Mouse (Mus musculus) adrenal gland, postnatal 25 days (tissue): ENCODE measurements around the gene 4933407L21Rik. TPM values are rescaled to one million over a fixed set of nuclear protein-coding genes. Genes with fewer than 3 reads are reported as not detected.

ENCODE experiments used
- DNase-seq: peaks from one replicate; pipeline ENCODE4 v3.0.0; 2021; ENCODE audit warnings: mixed read lengths
- total RNA-seq: library from RNA; stranded (reverse); gene quantifications from 2 replicates; pipeline ENCODE4 v1.2.3, GENCODE M21; 2021

The 4933407L21Rik gene
- total RNA-seq, 1 experiment from 2014 or later, result 0.27 TPM

DNA sequence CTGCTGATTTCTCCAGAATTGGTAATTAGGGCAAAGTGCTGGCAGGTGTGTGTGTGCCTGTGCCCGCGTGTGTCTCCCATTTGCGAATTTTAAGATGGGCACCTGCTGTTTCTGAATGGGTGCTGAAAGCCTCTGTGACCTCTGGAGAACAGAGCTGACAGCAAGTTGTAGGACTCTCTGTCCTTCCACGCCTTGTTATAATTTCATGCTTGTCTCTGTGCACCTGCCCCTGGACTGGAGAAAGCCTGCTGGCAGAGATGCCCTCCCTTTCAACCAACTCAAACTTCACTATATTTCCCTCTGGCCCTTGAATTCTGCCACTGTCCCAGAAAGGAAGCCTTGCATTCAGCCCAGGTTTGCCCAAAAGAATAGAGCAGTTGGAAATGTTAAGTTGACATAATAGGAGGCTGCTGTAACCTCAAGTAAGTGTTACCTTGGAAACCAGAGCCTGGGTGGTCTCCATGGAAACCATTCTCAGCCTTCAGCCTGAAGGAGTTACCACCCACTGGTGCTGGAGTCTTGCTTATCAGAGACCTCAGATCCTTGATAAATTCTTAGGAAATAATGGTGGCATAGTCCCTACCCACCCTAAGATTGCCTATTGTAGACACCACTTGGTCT, 11.3 kb upstream of the 4933407L21Rik start:
- no peak for DNase-seq

DNA sequence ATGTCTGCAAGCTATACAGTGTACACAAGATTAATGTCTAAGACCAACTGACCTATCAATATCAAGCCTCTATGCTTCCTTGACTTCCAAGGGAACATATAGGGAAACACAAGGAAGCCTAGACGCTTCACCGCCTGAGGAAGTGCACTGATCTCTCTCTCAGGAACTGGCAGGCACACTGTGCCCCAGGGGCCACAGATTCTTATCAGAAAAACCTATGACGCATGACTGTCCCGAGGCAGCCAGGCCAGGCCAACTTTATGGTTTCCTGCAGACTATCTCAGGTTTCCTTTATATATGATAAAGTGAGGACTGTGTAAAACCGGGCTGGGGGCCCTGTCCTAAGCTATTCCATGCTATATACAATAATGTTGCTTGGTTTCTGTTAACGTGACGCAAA, 8.7 kb upstream of the 4933407L21Rik start:
- DNase-seq, result no peak

DNA sequence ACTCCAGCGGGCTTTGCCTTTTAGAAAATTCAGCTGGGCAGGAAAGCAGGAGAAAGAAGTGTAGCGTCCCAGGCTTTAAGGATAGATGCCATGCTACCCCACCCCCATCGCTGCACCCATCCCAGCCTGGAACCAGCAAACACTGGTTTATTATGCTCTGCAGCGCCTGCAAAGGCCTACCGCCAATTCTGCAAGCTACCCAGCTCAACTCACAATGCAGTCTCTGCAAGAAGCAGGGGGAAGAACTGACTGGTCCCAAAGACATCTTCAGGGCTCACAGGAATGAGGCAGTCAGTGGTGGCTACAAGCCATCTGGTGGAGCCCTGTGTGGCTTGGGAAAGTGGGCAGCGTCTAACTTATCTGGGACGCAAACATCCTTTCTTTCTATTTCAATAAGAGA, 6.6 kb upstream of the 4933407L21Rik start:
- DNase-seq, result no peak

DNA sequence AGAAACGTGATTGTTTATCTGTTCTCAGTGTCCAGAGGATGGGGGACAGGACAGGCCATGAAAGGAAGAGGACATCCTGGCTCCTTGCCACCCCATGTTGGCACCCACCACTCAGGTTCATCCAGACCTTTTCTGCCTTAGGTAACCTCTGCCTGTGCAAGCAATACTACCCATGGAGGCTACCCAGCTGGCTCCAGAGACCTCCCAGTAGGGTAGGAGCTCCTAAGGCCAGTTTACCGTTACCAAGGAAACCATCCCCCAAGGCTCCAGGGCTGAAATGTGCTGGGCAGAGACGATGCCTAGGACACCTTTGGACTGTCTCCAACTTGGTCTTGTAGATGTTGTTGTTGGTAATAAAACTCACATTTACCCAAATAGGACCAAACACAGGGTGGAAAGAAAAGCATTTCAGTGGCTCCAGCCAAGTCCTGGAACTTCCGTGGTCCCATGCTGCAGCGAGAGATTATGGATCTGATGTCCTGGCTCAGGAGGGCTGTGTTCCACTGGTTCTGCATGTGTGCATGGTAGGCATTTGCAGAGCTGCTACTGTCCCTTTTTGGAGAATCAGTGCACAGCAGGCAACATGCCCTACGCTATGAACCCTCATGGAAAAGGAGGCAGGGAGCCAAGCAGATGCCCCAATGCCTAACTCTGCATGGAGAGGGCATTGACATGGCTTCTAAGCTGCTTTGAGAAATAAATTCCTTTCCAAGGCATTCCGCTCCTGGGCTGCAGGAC, 6.0 kb upstream of the 4933407L21Rik start:
- no peak for DNase-seq

DNA sequence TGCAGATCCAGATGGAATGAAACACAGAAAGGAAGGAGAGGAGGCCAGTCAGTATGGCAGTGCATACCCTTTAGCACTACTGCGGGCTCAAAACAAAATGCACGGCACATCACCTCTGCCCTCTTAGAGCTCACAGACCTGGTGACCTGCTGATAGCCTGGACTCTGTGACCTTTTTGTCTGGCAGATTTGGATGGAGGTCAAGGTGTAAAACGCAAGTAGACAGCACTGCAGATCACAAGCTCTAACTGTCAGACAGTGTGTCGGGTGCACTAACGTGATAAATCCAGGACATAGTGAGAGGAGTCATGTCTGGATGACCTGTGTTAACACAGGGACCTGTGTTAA, 5.4 kb upstream of the 4933407L21Rik start:
- DNase-seq, result no peak

DNA sequence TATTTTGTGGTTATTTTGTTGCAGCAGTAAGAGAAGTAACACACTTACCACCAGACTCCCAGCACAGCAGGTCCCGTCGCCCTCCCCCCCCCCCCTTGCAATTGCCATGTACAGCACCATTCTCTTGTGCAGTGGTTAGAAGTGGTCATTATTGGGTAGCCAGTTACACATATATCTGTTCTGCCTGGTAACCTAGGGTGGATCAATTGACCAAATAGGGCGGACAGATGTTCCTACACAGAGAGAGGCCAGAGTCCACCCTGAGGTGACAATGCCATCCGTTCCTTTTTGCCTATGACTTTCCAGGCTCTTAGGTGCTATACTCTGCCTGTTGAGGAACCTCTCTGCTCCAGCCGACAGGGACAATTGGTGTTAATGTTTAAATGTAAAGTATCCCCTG, 3.1 kb upstream of the 4933407L21Rik start:
- no peak for DNase-seq

DNA sequence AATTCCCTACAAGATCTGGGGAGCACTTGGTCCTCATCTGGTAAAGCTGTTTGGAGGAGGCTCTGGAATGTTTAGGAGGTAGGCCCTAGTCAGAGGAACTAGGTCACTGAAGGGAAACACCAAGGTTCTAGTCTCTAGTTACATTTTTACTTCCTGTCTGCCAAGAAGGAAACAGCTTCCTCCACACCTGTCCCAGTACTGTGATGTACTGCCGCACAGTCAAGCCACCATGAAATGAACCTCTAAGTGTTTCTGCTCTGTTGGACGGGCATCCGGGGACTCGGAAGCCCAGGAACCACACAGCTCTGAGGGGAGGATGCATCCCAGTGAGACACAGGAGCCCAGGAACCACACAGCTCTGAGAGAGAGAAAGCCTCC, 394 bp downstream of the 4933407L21Rik start:
- DNase-seq, result no peak

DNA sequence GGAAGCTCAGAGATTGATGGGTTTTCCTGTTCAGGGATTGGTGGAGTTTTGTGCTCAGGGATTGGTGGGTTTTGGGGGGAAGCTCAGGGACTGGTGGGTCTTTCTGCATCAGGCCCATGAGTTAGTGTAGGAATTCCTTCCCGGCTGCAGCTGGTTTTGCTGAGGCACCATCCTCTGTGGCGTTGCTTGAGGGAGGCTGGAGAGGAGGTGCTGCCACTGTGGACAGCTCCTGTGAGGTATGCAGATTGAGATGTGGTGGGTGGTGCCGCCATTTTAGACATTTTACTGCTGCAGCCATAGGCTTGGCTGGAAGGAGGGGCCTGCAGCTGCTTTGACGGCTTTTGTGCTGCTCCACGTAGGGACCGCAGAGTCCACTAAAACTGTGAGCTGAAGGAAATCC, 1.1 kb downstream of the 4933407L21Rik start:
- DNase-seq, result no peak

DNA sequence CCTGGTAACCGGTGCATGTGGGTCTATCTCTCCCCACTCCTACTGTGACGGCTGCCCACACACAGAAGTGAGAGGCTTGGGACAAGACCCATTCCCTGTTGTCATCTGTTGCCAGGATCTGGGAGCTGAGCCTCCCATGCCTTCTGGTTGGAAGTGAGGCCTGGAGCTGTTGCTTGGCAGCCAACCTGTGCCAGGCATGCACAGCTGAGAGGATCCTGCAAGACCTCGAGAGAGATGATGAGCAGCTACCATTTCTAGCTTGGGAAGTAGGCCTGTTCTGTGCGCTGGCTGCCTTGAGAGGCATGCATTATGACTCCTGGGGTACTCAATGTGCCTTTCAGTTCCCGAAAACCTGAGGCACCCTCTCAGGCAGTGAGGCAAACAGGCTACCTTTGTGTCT, 2.9 kb downstream of the 4933407L21Rik start:
- DNase-seq, result no peak

DNA sequence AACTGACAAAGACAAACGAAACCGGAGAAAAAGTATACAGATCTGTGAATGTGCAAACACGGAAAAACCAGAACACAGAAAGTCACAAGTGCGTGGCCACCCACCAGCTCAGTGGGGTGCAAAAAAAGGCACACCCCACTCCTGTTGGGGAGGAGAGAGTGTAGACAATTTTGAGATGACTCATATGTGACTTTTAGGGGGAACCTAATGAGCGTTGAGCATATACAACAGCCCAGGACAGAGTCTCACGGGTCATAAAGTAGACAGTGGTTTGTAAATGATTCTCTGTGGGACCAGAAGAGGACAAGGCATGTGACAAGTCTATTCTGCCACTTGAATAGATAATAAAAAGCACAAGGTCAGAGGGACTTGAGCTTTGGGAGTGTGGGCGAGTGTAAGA, 4.9 kb downstream of the 4933407L21Rik start:
- no peak for DNase-seq

DNA sequence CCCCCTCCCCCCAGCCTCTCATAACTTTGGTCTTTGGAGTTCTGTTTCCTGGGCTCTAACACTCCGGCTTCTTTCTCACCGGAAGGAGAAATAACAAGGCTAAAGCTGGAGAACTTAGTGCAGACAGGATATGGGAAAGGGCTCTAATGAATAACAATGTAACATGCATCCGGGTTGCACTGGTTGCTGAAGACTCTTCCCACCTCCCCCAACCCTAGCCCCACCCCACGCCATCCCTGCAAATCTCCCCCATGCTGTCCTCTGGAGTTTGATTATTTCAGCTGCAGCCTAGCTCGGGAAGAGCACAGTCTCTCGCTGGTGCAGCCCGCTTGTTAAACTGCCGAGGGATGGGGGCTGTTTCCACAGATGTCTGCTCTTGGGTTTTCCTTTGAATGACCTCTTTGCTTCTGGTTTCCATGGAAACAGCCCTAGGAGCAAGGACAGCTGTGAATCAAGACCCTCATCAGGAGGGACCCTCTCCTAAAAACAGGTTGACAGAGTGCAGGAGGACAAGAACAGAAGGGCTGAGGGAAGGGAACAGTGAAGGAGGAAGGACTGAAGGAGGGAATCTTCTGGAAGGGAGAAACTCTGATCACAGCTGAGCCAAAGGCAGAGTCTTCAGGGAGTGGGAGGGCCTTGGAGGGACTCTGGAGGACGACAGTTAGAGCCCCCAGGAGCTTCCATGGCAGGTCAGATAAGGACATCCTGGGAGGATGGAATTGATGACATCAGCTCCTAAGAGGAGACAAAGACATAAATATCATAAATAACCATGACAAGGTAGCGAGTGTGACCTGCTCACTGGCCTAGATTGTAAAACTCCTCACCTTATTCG, 5.6 kb downstream of the 4933407L21Rik start:
- no peak for DNase-seq

DNA sequence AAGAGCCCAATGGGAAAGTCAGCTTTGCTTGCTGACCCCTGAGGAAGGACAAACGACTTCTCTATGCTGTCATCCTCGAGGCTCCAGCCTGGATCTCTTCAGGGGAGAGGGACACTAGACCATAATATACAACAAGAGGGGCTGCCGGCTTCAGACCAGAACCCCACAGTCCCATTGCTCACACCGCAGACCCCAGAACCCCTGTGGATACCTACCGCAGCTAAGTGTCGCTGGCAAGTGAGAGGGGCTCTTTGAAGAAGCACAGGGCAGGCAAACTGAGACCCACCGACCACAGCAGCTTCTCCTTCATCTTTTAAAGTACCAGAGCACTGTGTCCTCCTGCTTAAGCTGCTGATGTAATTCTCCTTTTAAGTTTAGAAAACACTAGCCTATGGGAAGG, 6.3 kb downstream of the 4933407L21Rik start:
- no peak for DNase-seq

DNA sequence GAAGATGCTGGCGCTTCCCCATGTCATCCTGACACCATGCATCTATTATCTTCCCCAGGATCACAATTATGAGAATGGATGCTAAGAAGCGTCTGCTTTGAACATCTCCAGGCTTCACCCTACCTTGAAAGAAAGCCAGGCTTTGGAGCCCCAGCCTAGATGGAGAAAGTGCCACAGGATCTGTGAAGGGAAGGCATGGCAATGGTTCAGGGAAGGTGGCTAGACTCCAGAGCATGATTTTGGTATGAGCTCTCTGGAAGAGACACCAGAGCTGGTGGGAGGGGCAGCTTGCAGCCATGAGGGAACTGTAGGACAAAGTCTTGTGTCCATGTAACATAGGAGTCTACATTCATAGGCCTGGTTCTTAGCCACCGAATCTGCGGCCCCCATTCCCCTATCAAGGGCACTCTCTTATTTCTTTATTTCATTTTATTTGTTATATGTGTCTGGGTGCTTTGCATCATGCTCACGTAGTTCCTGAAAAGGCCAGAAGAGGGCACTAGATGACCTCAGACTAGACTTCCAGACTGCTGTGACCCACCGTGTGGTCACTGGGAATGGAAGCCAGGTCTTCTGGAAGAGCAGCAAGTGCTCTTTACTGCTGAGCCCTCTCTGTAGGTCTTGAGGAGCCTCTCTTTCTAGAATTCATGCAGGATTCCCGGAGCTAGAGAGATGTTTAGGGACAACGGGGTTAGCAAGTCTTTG, 7.0 kb downstream of the 4933407L21Rik start:
- peak; percentile 64 for DNase-seq

DNA sequence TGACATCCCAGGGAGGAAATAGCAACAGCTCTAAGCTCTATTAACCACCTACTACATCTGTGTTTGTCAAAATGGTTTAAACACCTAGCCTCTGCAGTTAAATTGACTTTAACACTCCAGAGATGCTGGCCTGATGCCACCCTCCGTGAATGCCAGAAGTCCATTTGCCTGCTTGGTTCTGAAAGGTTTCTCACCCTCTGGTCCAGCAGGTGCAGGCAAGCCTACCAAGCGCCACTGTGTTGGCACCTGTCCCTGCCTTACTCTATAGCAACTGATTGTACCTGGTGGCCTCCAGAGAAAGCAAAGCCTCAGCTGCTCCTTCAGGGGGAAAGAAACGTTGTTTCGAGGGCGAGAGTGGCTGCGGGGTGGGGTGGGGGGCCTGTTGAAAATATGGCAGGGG, 8.0 kb downstream of the 4933407L21Rik start:
- no peak for DNase-seq

DNA sequence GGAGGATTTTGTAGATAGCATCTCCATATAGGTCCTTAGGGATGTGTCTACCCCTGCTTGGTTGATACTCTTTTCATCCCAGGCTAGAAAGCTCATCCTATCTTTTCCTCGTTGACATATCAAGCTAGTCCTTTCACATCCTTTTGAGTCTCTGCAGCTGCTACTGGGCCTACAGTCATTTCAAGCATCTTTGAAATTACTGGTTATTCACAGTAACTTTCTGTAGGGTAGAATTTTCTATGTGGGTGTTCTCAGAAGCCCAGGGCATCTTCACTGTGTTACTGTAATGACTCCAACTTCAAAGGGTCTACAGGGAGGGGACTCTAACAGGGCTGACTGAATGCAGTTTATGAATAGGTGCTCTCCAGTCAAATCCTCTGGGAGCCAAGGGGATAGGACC, 9.0 kb downstream of the 4933407L21Rik start:
- no peak for DNase-seq

DNA sequence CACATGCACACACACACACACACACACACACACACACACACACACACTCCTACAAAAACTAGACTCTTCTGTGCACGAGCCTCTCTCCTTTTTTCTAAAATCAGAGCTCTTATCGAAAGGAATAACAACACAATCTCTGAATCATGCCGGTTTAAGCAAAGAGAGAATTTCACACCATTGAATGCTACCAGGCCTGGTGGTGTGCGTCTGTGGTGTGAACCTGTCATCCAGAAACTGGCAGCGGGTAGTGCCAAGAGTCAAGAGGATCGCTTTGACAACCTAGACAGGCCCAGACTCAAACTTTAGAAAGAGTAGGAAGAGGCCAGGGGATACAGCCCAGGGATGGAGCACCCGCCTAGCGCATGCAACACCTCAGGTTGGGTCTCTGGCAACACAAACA, 14.0 kb downstream of the 4933407L21Rik start:
- DNase-seq, result no peak

DNA sequence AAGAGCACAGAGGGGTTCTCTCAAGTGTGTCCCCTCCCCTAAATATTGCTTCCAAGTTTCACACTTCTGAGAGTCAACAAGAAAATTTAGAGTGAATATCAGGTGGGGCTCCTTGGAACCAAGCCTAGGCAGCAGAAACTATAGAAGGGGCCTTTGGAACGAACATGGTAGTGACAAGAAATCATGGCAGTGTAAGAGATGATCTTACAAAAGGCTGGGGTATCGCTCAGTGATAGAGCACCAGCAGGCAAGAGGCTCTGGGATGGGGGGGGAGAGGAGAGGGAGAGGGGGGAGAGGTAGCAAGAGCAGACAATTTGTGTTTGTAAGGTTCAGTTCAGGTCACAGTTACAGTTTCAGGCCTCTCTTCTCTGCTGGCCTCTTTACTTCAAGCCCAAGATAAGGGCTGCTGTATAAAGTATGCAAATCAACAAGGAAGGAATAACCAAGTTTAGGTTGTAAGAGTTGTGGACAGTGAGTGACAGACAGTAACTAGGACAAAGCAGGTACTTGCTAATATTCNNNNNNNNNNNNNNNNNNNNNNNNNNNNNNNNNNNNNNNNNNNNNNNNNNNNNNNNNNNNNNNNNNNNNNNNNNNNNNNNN, 20.9 kb downstream of the 4933407L21Rik start:
- no peak for DNase-seq

DNA sequence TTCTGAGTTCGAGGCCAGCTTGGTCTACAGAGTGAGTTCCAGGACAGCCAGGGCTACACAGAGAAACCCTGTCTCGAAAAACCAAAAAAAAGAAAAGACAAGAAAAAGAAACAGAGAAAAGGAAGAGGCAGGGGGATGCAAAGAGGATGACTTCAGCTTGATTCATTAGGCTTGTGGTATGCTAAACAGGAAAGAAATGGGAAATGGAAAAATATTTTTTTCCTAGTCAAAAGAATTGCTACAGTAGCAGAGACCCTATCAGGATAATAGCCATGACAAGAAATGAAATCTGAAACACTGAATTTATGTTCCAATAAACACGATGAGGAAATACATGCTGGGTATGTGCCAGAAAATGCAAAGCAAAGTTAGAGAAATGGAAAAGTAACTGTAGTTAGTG, 26.9 kb downstream of the 4933407L21Rik start:
- no peak for DNase-seq

DNA sequence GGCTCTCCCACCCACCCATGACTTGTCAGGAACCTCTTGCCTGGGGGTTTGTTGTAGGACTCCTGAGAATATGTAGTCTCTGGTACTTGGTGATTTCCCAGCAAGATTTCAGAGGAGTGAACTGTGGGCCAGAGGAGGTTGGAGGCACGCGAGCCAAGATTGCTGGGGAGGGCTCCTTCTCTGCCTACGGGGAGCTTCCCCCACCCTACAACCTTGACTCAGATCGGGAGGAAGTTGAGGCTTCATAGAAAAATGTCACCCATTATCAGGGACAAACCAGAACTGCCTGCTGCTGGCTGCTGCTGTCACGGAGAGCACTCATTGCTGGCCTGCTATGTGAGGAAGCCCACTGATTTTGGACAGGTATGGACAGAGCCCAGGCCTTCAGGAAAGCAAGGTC, 29.0 kb downstream of the 4933407L21Rik start:
- peak; percentile 21 for DNase-seq

DNA sequence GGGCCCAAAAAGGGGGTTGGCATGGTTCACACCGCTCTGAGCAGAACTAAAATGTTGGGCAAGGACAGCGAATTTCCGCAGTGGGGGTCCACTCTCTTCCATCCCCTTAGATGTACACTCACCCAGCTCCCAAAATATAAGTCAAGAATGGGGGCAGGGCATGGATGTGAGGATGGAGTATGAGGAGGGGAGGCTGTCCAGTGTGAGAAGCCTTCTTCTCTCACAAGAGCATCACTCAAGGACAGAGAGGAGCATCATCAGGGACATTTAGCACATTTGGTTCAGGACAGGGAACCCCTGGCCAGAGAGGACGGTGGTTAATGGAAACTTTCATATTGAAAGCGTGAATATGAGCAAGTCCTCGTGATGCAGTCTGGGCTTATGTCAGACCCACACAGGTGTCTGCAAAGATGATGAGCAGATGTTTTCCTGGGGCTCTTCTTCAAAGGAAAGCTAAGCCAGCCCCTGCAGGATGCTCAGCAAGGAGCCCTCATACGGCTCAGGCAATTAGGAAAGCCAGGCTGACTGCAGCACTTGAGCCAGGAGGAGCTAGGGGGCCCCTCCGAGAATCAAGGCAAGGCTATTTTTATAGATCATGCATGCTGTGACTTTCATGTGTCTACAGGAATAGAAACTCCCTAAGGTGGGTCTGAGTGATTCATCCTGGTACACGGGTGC, 29.8 kb downstream of the 4933407L21Rik start:
- DNase-seq, result no peak

DNA sequence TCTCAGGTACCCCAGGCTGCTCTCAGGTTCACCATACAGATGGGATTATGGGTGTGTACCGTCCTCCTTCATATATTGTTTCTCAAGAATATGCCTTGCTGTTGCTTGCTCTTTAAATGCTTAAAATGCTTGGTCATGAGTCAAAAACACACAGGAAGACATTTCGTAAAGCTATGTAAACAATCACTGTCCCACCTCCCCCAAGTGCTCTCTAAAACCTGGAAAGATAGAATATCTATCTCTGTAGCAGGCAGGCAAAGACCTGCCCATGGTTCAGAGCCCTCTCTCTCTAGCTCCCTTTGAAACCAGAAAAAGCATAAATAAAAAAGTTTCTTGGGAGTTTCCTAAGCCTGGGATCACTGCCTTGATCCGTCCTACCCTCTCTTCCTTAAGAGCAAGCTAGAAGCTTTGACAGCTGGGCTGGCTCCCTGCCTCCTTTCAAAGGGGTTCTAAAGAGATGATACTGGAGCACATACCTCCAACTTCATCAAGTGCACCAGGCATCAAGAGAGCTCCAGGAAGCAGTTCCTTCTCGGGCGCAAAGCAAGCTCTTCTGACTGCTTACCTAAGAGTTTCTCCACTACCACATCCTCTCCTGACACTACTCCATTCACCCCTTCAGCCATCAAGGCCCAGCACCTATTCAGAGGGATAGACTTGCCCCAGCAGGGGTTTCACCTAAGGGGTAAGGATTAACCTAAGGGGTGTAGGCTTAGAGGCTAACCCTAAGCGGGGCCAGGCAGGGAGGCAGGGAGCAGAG, 31.0 kb downstream of the 4933407L21Rik start:
- DNase-seq, result no peak
